Mouse (Mus musculus) myocyte (in vitro differentiated cells): ENCODE measurements around the gene Pid1. TPM values are rescaled to one million over a fixed set of nuclear protein-coding genes. Genes with fewer than 3 reads are reported as not detected.

Experiments
- H3K27me3 ChIP-seq: one replicate; pipeline ENCODE4 v1.6.1; 2011; ENCODE audit not compliant: control insufficient read depth, insufficient read depth, insufficient read length
- H3K36me3 ChIP-seq: one replicate; pipeline ENCODE4 v1.6.1; 2011; ENCODE audit not compliant: control insufficient read depth, insufficient read depth
- H3K4me2 ChIP-seq: one replicate; pipeline ENCODE4 v1.6.1; 2011; ENCODE audit warnings: low read depth, control low read depth
- H3K4me3 ChIP-seq: one replicate; pipeline ENCODE4 v1.5.1; 2011; ENCODE audit warnings: mild to moderate bottlenecking, control low read depth, moderate library complexity
- H3K79me2 ChIP-seq: one replicate; pipeline ENCODE4 v1.6.1; 2011; ENCODE audit not compliant: control insufficient read depth, insufficient read depth
- H3ac ChIP-seq: one replicate; pipeline ENCODE4 v1.6.1; 2011; ENCODE audit not compliant: control insufficient read depth, insufficient read length
- CEBPB ChIP-seq: IDR thresholded peaks from 2 replicates; pipeline ENCODE4 v1.6.1; 2011; ENCODE audit warnings: mild to moderate bottlenecking, moderate library complexity; ENCODE audit not compliant: poor library complexity, insufficient read depth, severe bottlenecking
- E2F4 ChIP-seq: IDR thresholded peaks from one replicate; pipeline ENCODE4 v1.6.1; 2011; ENCODE audit warnings: mild to moderate bottlenecking, control low read depth, moderate library complexity; ENCODE audit not compliant: insufficient read depth
- MAX ChIP-seq: IDR thresholded peaks from one replicate; pipeline ENCODE4 v1.6.1; 2011; ENCODE audit warnings: low read depth, mild to moderate bottlenecking, control low read depth
- MYOD1 ChIP-seq, 3 experiments: IDR thresholded peaks; one replicate each; pipeline ENCODE4 v1.6.1; 2011; ENCODE audit warnings: control low read depth in 2 of 3, low read depth in 2 of 3, mild to moderate bottlenecking in 2 of 3, moderate library complexity in 1 of 3; ENCODE audit not compliant: insufficient read length in 2 of 3, control insufficient read depth in 1 of 3
- MYOG ChIP-seq, 3 experiments: IDR thresholded peaks; one replicate each; pipeline ENCODE4 v1.6.1; 2011; ENCODE audit warnings: control low read depth in 2 of 3, low read depth in 2 of 3, mild to moderate bottlenecking in 2 of 3; ENCODE audit not compliant: insufficient read length in 2 of 3, control insufficient read depth in 1 of 3, insufficient read depth in 1 of 3
- POLR2A ChIP-seq: IDR thresholded peaks from one replicate; pipeline ENCODE4 v1.6.1; 2011; ENCODE audit warnings: low read depth, mild to moderate bottlenecking, control low read depth, moderate library complexity; ENCODE audit not compliant: insufficient read length
- POLR2AphosphoS2 ChIP-seq: IDR thresholded peaks from one replicate; pipeline ENCODE4 v1.6.1; 2011; ENCODE audit warnings: low read depth, control low read depth; ENCODE audit not compliant: insufficient read length
- REST ChIP-seq: IDR thresholded peaks from one replicate; pipeline ENCODE4 v1.6.1; 2011; ENCODE audit warnings: mild to moderate bottlenecking, control low read depth, moderate library complexity; ENCODE audit not compliant: insufficient read depth, insufficient read length
- SRF ChIP-seq: IDR thresholded peaks from one replicate; pipeline ENCODE4 v1.6.1; 2011; ENCODE audit warnings: low read depth; ENCODE audit not compliant: control insufficient read depth, insufficient read length
- TCF12 ChIP-seq: IDR thresholded peaks from one replicate; pipeline ENCODE4 v1.6.1; 2011; ENCODE audit warnings: mild to moderate bottlenecking, control low read depth; ENCODE audit not compliant: poor library complexity, insufficient read depth, severe bottlenecking
- USF1 ChIP-seq: IDR thresholded peaks from one replicate; pipeline ENCODE4 v1.6.1; 2011; ENCODE audit warnings: low read depth, mild to moderate bottlenecking, control low read depth, moderate library complexity
- polyA plus RNA-seq: library from polyadenylated mRNA; unstranded; fragments of >200 nt; fragmentation: generic; extraction: Trizol; gene quantifications from one replicate; pipeline ENCODE4 v1.2.1, GENCODE M21; 2012; ENCODE audit warnings: missing spikeins

Pid1 gene
- polyA plus RNA-seq, 1 experiment = 0.24 TPM

- Histone ChIP-seq H3ac (no peak overlapping the region), H3K4me2 (no peak overlapping the region), H3K79me2 (no peaks in the 10 kb centered on the region), H3K27me3 (no peaks in the 10 kb centered on the region), H3K36me3 (no peaks in the 10 kb centered on the region), H3K4me3 (no peak overlapping the region)
- no peak for TF ChIP-seq MAX
- no peak for TF ChIP-seq POLR2AphosphoS2
Observed at GRCm38 (mm10) chr1:84056884-84057630, 306.9 kb downstream of the Pid1 start.

GRCm38 (mm10) chr1:84056306-84056705, 307.7 kb downstream of the Pid1 start:
- H3ac ChIP-seq = no peak overlapping the region
- TF ChIP-seq POLR2A = no peak
- no peak for TF ChIP-seq REST
- TF ChIP-seq CEBPB = no peak
- no peak for TF ChIP-seq MAX
- TF ChIP-seq MYOG (IDR thresholded peaks at IDR 0.05; ENCODE audit: control insufficient read depth in 1 of 3, insufficient read depth in 1 of 3, insufficient read length in 2 of 3, low read depth in 2 of 3) = no peak
- TF ChIP-seq MYOD1 (IDR thresholded peaks at IDR 0.05; ENCODE audit: control insufficient read depth in 1 of 3, insufficient read length in 2 of 3, low read depth in 2 of 3) = no peak
- H3K4me2 ChIP-seq = no peak overlapping the region
- no peak overlapping the region for H3K4me3 ChIP-seq
- H3K27me3 ChIP-seq = no peaks in the 10 kb centered on the region
- no peaks in the 10 kb centered on the region for H3K36me3 ChIP-seq
- H3K79me2 ChIP-seq = no peaks in the 10 kb centered on the region

- no peak overlapping the region for H3ac ChIP-seq
- no peaks in the 10 kb centered on the region for H3K79me2 ChIP-seq
- H3K4me2 ChIP-seq = no peak overlapping the region
- TF ChIP-seq CEBPB (no peak), TCF12 (no peak)
- H3K4me3 ChIP-seq = no peak overlapping the region
- H3K27me3 ChIP-seq = no peaks in the 10 kb centered on the region
- H3K36me3 ChIP-seq = no peaks in the 10 kb centered on the region
Observed at GRCm38 (mm10) chr1:84025746-84026145, 338.2 kb downstream of the Pid1 start.

DNA sequence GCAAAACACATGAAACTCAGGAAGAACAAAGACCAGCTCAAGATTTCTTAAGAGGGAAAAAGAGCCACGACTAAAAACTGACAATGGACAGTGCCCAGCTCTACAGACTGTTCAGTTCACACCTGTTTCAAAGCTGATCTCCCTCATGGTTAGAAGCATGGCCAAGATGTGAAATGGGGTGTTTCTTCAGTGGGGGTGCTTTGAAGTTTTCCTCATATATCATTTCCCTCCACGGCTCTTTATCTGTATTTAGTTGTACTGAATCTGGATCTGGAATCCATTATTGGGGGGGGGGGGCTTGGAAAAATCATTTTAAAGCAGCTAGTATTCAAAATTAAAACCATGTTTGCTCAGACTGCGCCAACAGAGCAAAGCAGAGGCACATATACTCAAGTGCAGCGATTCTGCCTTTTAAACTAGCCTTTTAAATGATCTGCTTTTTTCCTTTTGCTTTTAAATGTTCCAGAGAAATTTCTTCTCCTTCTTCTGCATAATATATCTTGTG, 351.1 kb downstream of the Pid1 start:
- TF ChIP-seq E2F4 = no peak
- no peak for TF ChIP-seq SRF
- no peak for TF ChIP-seq POLR2AphosphoS2
- TF ChIP-seq MYOG (IDR thresholded peaks at IDR 0.05; ENCODE audit: control insufficient read depth in 1 of 3, insufficient read depth in 1 of 3, insufficient read length in 2 of 3, low read depth in 2 of 3) = no peak
- no peak for TF ChIP-seq REST
- TF ChIP-seq MAX = no peak
- TF ChIP-seq USF1 = no peak
- TF ChIP-seq CEBPB = no peak
- Histone ChIP-seq H3K4me3 (no peak overlapping the region), H3K4me2 (no peak overlapping the region), H3K36me3 (no peaks in the 10 kb centered on the region), H3K79me2 (no peaks in the 10 kb centered on the region), H3K27me3 (no peaks in the 10 kb centered on the region), H3ac (no peak overlapping the region)

DNA sequence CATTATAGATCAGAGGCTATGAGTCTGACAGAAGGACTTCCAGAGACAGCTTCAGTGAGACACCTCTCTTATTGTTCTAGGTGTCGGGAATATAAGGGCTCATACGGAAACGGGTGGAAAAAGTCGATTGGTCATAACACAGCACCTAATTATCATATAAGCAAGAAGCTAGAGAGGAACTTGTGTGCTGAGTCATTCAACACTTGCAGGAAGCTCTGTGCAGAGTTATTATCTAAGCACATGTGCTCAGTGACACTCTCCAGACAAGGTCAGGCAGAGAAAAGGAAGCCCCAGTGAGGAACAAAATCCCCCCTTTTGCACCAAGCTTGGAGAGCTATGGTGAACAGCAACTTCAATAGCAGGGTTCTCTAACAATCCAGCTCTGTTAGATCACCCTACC, 361.4 kb downstream of the Pid1 start:
- H3K4me3 ChIP-seq = no peak overlapping the region
- no peak for TF ChIP-seq POLR2A
- no peak for TF ChIP-seq TCF12
- H3ac ChIP-seq = no peak overlapping the region
- no peaks in the 10 kb centered on the region for H3K27me3 ChIP-seq
- H3K4me2 ChIP-seq = no peak overlapping the region
- H3K36me3 ChIP-seq = no peaks in the 10 kb centered on the region
- no peaks in the 10 kb centered on the region for H3K79me2 ChIP-seq
